Comparison of ENCODE assay signal across 8 mouse cellular contexts in the genomic region with DNA sequence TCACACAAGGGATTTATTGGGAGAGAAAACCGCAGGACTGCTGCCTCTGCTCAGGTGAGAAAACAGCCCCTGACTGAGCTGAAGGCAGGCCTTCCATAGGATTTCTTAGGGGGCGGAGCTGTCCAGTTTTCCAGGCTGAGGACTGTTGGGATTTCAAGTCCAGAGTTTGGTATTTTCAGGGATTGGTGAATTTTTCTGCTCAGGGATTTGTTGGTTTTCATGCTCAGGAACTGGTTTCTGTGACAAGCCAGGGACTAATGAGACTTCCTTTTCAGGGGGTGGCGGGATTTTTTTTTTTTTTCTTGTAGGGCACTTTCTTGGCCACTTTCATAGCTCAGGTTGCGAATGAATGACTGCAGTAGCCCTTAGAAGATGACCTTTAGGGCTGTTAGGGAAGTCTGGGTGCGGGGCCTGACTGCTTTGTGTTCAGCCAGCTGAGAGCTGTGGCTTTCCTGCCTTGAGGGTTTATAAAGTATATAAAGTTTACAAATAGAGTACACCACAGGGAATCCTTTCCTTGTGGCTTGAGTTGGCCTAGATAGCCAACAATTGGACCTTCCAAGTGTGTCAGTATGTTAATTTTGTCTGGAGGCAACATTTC. TPM values are rescaled to one million over a fixed set of nuclear protein-coding genes. Genes with fewer than 3 reads are reported as not detected.
A peak's percentile ranks its signal among the peaks of the same experiment; 100 is the strongest.
DNase-seq lines count a peak whose midpoint lies in the region; ATAC-seq and TF ChIP-seq lines count a peak whose summit lies in the region.

No protein-coding gene starts in this region.

- H3K9me3 ChIP-seq in hindbrain, embryonic 16.5 days (ENCODE audit: control insufficient read depth, low read length) = no peaks in the 10 kb centered on the region
- no peaks in the 10 kb centered on the region for H3K9me3 ChIP-seq in midbrain, postnatal 0 days (ENCODE audit: low read length)

- DNase-seq in kidney, postnatal 14 days = peak; percentile 12
- DNase-seq in kidney, adult 18-20 months = no peak
- DNase-seq in embryo, embryonic 10.5 days (ENCODE audit: low spot score) = peak; percentile 57
- DNase-seq in midbrain, postnatal 0 days (ENCODE audit: low spot score) = no peak
- no peak for DNase-seq in spleen, postnatal 10 days (ENCODE audit: low spot score in 2 of 2)
- no peak for DNase-seq in adrenal gland, postnatal 25 days
- DNase-seq in adrenal gland, adult 18-20 months (ENCODE audit: low spot score in 2 of 2) = no peak

- peak overlapping the region; percentile 47; the same call in 1 of the 2 replicates for H3K9ac ChIP-seq in hindbrain, embryonic 16.5 days (ENCODE audit: low read depth, low read length)
- H3K9ac ChIP-seq in midbrain, postnatal 0 days (replicated peaks; ENCODE audit: low read length, poor library complexity, severe bottlenecking) = no peak overlapping the region

- H3K27ac ChIP-seq in hindbrain, embryonic 16.5 days (ENCODE audit: low read depth, low read length) = peak overlapping the region; percentile 54; the same call in 1 of the 2 replicates
- peak overlapping the region; percentile 68 for H3K27ac ChIP-seq in midbrain, postnatal 0 days (ENCODE audit: low read depth, low read length)

- peak overlapping the region; percentile 61 for H3K4me2 ChIP-seq in hindbrain, embryonic 16.5 days (ENCODE audit: low read length)
- H3K4me2 ChIP-seq in midbrain, postnatal 0 days (ENCODE audit: low read depth, low read length, poor library complexity, severe bottlenecking) = peak overlapping the region; percentile 67

- no peak for TF ChIP-seq CTCF in midbrain, postnatal 0 days (IDR thresholded peaks at IDR 0.05)

- no peaks in the 10 kb centered on the region for H3K27me3 ChIP-seq in hindbrain, embryonic 16.5 days (replicated peaks; ENCODE audit: control insufficient read depth, insufficient read depth, low read length)
- no peaks in the 10 kb centered on the region for H3K27me3 ChIP-seq in midbrain, postnatal 0 days (ENCODE audit: insufficient read depth, low read length)

- peak overlapping the region; percentile 5; the same call in 1 of the 2 replicates for H3K4me3 ChIP-seq in hindbrain, embryonic 16.5 days (ENCODE audit: low read length)
- H3K4me3 ChIP-seq in midbrain, postnatal 0 days (ENCODE audit: low read depth, low read length) = 0 out of 2 replicates have a peak overlapping the region, but pooled peaks have one; percentile 90

- 43% methylated on average over 5 of the region's 5 CpGs for WGBS in hindbrain, embryonic 16.5 days
- 42% methylated on average over 5 of the region's 5 CpGs for WGBS in midbrain, postnatal 0 days

- no peaks in the 10 kb centered on the region for H3K36me3 ChIP-seq in hindbrain, embryonic 16.5 days (ENCODE audit: control insufficient read depth, insufficient read depth, low read length)
- H3K36me3 ChIP-seq in midbrain, postnatal 0 days (ENCODE audit: insufficient read depth, low read length) = no peaks in the 10 kb centered on the region

- no peak for ATAC-seq in hindbrain, embryonic 16.5 days
- ATAC-seq in midbrain, postnatal 0 days (ENCODE audit: low FRiP score) = no peak

- peaks cover 6% of the 10 kb centered on the region for H3K4me1 ChIP-seq in hindbrain, embryonic 16.5 days (ENCODE audit: control insufficient read depth, insufficient read depth, low read depth, low read length)
- 0 out of 2 replicates have a peak, but pooled peaks cover 7% of the 10 kb centered on the region for H3K4me1 ChIP-seq in midbrain, postnatal 0 days (ENCODE audit: insufficient read depth, low read length)

RNA-seq across cellular contexts. Expression of a gene that starts 1.6 kb away (rescaled TPM):
- polyA plus RNA-seq in hindbrain, embryonic 16.5 days (2015; fragmentation: Nextera tagmentation; extraction: Ambion mirVana) = 3.5 and 4.1 TPM in 2 replicates
- total RNA-seq in midbrain, postnatal 0 days (2014; rRNA removed) = 6.8 and 8.9 TPM in 2 replicates
- polyA plus RNA-seq in midbrain, postnatal 0 days (2015; fragmentation: Nextera tagmentation; extraction: Ambion mirVana) = 4.8 and 5.9 TPM in 2 replicates
- total RNA-seq in adrenal gland, postnatal 25 days (2021) = 6.5 and 9.9 TPM in 2 replicates
- total RNA-seq in adrenal gland, adult 18-20 months (2021) = 1 to 10 TPM; 2.8 to 3.1 TPM

RNA-seq across cellular contexts. Expression of a gene that starts 1.9 kb away (rescaled TPM):
- 16.7 and 17.0 TPM in 2 replicates for polyA plus RNA-seq in hindbrain, embryonic 16.5 days (2015; fragmentation: Nextera tagmentation; extraction: Ambion mirVana)
- total RNA-seq in midbrain, postnatal 0 days (2014; rRNA removed) = 26.6 and 29.8 TPM in 2 replicates
- polyA plus RNA-seq in midbrain, postnatal 0 days (2015; fragmentation: Nextera tagmentation; extraction: Ambion mirVana) = 14.9 and 18.2 TPM in 2 replicates
- 4.8 and 5.9 TPM in 2 replicates for total RNA-seq in adrenal gland, postnatal 25 days (2021)
- total RNA-seq in adrenal gland, adult 18-20 months (2021) = 1 to 10 TPM; 5.7 to 8.8 TPM

RNA-seq across cellular contexts. Expression of a gene that starts 21.7 kb away (rescaled TPM):
- polyA plus RNA-seq in hindbrain, embryonic 16.5 days (2015; fragmentation: Nextera tagmentation; extraction: Ambion mirVana) = 13.8 and 14.1 TPM in 2 replicates
- total RNA-seq in midbrain, postnatal 0 days (2014; rRNA removed) = 3.5 and 5.0 TPM in 2 replicates
- 14.7 and 15.5 TPM in 2 replicates for polyA plus RNA-seq in midbrain, postnatal 0 days (2015; fragmentation: Nextera tagmentation; extraction: Ambion mirVana)
- total RNA-seq in adrenal gland, postnatal 25 days (2021) = 4.9 and 7.0 TPM in 2 replicates
- total RNA-seq in adrenal gland, adult 18-20 months (2021) = 1 to 10 TPM; 3.4 to 4.7 TPM

Comparison
In these comparisons a context has a peak if more than half of its experiments do, and no peak if none do; other contexts are left out.
1. DNase-seq: peak in kidney, postnatal 14 days (single experiment) and embryo, embryonic 10.5 days (single experiment); none in kidney, adult 18-20 months (single experiment), midbrain, postnatal 0 days (single experiment), spleen, postnatal 10 days (0 of 2), adrenal gland, postnatal 25 days (single experiment) and adrenal gland, adult 18-20 months (0 of 2).